Mouse (Mus musculus): Measurements from ENCODE around the gene Dctn2.
A peak's percentile ranks its signal among the peaks of the same experiment; 100 is the strongest.

Gene Dctn2

GRCm38 (mm10) chr10:127263631-127264030 lies 2.5 kb upstream of the Dctn2 start:
- peak; percentile 68 for DNase-seq (ENCODE audit: low read depth, low spot score)

- no peak for DNase-seq (ENCODE audit: low read depth, low spot score)
These were observed 1.8 kb upstream of the Dctn2 start for GRCm38 (mm10) chr10:127264336-127264735.

GRCm38 (mm10) chr10:127264971-127265370 lies 1.2 kb upstream of the Dctn2 start:
- peak; percentile 58 for DNase-seq (ENCODE audit: low read depth, low spot score)

DNA sequence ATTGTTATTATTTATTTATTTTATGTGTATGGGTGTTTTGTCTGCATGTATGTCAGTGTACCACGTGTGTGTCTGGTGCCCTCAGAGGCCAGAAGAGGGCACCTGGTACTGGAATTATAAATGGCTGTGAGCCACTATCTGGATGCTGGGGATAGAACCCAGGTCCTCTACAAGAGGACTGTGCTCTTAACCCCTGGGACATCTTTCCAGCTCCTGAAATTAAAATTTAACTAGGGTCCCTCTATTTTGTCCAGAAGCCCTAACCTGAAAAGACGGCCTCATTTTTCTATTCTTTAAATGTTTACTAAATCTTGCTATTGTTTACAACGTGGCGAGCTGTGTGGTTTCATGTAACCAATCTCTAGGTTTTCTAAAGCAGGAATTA lies 449 bp upstream of the Dctn2 start:
- DNase-seq (ENCODE audit: low read depth, low spot score): no peak

DNA sequence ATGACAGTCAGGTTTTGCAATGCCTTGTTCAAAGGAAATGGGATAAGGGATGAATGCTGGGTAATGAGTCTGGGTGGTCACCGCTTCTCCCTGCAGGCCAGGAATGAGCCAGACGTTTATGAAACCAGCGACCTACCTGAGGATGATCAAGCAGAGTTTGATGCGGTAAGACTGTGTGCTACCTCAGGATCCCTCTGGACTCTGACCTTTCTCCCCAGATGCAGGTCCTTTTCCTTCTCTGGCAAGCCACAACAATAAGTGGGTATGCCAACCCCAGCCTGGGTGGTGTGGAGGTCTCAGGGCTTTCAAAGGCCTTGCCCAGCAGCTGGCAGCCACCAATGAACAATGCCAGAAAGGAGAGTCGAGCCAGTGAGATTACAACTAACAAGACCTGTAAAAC lies 1.1 kb downstream of the Dctn2 start:
- no peak for DNase-seq (ENCODE audit: low read depth, low spot score)

DNA sequence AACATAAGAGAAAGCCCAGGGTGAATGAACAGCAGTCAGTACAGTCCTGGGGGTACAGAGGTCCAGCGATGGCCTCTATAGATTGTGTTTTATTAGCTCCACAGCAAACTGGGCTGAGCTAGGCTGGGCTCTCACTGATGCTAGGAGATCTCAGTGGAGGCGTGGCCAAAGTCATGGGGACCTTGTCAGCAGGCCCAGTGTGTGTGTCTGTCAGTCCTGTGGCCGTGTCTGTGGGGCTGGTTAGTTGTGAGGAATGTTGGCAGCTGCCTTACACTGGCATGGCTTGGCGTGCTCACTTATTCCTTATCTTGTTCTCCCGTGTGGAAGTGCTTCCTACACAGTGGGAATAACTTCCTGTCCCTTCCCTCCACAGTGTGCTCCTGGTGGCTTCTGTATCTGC lies 2.2 kb downstream of the Dctn2 start:
- DNase-seq (ENCODE audit: low read depth, low spot score): no peak

DNA sequence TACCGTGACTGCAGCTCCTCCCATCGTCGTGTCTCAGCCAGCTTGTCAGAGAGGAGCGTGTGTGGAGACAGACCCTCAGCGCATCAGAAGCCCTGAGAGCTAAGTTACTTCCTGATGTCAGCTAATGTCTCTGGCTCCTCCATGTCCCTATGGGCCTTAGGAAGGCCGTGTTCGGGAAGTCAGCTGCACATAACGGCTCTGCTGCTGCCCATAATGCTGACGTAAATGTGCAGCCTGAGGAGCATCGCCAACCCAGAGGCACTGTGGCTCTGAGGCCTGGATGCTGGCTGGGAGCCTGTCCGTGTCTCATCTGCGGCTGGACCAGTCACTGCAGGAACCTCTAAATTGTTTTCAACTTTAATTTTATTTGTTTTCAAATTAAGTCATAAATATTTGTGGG lies 2.9 kb downstream of the Dctn2 start:
- DNase-seq (ENCODE audit: low read depth, low spot score): no peak

DNA sequence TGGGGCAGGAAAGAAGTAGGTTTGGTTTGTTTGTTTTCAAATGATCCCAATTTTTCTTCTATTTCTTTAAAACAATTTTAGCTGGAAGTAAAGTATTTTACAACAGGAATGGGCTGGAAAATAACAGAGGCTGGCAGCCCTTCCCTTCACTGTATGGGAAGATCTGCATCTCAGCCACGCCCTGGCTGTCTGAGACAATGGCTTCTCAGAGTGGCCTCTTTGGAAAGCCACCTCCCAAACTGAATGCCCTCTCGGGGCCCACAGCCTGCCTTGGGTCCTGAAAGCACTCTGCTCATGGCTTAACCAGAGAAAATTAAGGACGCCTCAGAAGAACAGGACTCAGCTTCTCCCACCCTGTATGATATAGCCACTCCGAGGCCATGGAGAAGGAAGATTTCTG lies 3.7 kb downstream of the Dctn2 start:
- DNase-seq (ENCODE audit: low read depth, low spot score): peak; percentile 52

GRCm38 (mm10) chr10:127272371-127272770 lies 6.2 kb downstream of the Dctn2 start:
- DNase-seq (ENCODE audit: low read depth, low spot score): no peak

- DNase-seq (ENCODE audit: low read depth, low spot score): peak; percentile 92
These were observed 8.3 kb downstream of the Dctn2 start for GRCm38 (mm10) chr10:127274261-127275022.

DNA sequence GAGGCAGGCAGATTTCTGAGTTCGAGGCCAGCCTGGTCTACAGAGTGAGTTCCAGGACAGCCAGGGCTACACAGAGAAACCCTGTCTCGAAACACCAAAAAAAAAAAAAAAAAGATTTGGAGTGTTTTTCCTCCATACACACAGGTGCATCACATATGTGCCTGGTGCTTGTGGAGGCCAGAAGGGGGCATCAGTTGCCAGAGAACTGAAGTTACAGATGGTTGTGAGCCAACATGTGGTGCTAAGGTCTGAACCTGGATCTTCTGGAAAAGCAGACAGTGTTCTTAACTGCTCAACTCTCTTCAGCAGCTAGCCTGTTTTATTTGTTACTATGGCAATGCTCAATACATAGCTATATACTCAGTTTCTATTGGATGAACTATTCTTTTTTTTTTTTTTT lies 13.6 kb downstream of the Dctn2 start:
- peak; percentile 50 for DNase-seq (ENCODE audit: low read depth, low spot score)

- no peak for DNase-seq (ENCODE audit: low read depth, low spot score)
These were observed 15.1 kb downstream of the Dctn2 start for GRCm38 (mm10) chr10:127281316-127281715.

GRCm38 (mm10) chr10:127282620-127283215 lies 16.6 kb downstream of the Dctn2 start:
- peak; percentile 64 for DNase-seq (ENCODE audit: low read depth, low spot score)

GRCm38 (mm10) chr10:127284105-127284622 lies 18.0 kb downstream of the Dctn2 start:
- no peak for DNase-seq (ENCODE audit: low read depth, low spot score)

DNA sequence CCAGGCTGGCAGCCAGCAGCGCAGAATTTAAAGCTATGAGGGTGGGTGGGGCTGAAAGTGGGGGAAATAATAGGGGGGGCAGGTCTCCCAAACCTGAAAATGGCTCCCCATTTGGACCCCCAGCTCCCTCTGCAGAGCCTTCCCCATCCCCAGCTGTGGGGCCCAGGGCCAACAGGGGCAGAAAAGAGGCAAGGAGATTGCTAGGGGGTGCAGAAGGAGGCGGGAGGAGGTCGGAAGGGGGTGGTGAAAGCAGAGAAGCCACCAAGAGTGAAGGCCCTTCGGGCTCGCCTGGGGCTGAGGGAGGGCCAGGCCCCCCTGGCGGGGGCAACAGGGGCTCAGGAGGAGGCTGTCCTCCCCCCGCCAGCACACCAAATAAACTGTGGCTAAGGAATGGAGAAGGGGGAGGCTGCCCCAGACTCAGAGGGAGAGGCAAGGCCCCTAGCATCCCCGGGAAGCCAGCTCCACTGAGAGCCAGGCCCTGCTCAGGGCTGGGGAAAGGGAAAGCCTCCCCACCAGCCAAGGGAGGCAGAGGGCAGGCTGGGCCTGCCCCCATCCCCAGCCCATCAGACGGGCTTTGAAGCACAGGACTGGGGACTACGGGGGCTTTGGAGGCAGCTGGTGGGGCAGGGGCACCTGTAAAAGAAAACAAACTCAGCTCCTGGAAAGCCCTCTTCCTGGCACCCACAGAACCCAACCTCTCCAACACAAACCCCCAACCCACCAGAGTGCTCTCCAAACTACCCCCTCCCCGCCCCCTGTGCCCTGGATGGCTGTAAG lies 18.7 kb downstream of the Dctn2 start:
- DNase-seq (ENCODE audit: low read depth, low spot score): no peak

DNA sequence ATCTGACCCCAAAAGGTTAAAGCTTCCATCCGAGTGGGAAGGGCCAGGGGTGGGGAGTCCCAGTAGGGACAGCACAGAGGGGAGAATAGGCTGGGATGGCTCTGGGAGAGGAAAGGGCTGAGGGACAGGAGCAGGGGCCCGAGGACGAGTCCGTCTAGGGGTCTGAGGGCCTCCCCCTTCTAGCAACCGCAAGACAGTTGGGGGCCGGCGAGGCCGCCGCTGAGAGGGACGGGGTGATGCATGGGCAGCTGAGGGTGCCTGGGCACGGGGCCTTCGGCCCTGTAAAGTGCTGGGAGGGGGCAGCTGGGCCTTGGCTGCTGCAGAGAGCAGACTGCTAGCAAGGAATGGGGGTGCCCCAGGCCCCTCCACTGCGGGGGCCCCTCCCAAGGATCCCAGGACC lies 19.5 kb downstream of the Dctn2 start:
- no peak for DNase-seq (ENCODE audit: low read depth, low spot score)

- DNase-seq (ENCODE audit: low read depth, low spot score): no peak
These were observed 20.0 kb downstream of the Dctn2 start for GRCm38 (mm10) chr10:127286194-127286593.

DNA sequence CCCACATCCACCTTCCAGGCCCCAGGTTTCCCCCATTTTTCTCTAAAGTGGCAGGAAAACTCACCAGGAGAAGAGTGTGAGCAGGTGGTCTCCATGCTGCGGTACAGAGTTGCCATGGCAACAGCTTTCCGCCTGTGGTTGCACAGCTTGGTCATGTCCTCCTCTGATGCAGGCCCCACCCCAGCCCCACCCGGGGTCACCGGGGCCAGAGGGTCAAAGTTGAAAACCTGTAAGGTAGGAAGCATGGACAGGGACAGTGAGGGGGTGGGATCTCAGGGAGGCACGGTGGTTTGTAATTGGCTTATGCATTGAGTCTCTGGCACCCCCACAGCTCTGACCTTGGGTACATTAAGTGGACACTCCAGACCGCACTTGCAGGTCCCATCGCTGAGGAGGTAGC lies 20.6 kb downstream of the Dctn2 start:
- peak; percentile 53 for DNase-seq (ENCODE audit: low read depth, low spot score)

DNA sequence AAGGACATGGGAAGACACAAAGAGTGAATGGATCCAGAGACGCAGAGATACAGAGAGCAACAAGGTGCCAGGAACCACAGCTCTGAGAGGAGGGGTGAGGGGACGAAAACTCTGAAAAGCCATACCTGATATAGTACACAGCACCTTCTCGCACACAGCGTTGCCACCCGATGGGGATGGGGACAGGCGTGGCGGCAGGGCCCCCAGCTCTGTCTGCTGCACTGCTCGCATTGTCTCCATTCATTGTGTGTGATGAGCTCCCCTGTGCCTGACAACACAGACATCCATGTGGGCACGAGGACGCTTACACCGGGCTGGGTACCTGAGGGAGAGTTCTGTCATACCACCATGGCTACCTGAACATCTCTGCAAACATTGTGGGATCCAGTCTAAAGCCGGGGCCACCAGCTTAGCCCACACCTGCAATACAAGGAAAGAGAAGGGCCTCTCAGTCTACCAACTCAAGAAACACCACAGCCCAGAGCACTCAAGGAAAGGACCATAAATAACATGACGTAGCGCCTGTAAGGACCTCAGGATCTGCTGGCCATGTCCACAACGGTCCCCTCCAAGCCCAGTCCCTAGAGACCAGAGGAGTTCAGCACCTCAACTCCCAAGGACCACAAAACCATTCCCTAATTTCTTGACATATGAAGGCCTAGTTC lies 21.2 kb downstream of the Dctn2 start:
- no peak for DNase-seq (ENCODE audit: low read depth, low spot score)

- DNase-seq (ENCODE audit: low read depth, low spot score): no peak
These were observed 21.7 kb downstream of the Dctn2 start for GRCm38 (mm10) chr10:127287936-127288293.

- peak; percentile 34 for DNase-seq (ENCODE audit: low read depth, low spot score)
These were observed 22.2 kb downstream of the Dctn2 start for GRCm38 (mm10) chr10:127288328-127288799.

All from ES-CJ7 (cell line).